Mouse (Mus musculus): ENCODE measurements around the gene Ankrd39.

Gene Ankrd39

DNA sequence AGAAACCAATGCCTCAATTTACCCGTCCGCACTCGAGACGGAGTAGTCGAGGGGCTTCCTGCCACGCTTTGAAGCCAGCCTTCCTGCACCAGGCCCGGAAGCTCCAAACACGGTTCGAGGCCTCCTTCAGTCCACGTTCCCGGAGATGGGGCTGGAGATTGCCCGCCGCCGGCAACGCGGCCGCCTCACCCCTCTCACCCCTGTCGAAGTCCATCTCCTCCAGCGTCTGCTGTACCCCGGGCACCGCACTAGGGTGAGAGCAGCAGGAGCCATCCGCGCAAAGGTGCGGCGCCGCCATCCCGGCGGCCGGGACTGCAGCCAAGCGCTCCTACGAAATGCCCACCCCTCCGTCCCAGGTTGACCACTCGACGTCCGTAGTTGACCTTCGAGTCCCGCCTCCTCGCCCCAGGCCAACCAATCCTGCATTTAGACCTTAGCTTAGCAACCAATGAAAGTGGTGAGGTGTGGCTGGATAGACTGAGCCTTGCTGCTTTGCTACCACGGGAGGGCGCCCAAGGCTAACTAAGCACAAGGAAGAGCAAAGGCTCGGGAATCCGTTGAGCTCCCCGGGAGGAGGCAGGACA, at the start of gene Ankrd39:
Gene Ankrd39 (minus strand): TSS at position 558 of the 584 bp plus-strand sequence.
- DNase-seq (ENCODE audit: low spot score): peak; percentile 100

DNA sequence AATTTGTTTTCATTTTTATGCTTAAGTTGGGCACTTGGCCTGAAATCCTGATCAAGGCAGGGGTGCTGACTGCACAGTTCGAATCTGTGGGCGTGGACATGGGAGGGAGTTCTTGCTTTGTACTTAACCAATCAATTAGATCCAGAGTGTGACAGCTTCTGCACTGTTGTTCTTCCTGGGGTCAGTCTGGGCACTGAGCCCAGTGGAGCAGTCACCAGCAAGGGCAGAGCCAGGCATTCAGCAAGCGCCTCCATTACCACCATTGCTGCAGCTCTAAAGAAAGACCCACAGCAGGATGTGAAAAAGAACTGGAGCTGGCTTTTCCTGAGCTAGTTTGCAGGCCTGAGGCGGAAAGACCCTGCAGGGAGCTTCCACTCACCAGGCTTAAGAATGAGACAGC, 48.9 kb upstream of the Ankrd39 start:
- DNase-seq (ENCODE audit: low spot score): peak; percentile 88

DNA sequence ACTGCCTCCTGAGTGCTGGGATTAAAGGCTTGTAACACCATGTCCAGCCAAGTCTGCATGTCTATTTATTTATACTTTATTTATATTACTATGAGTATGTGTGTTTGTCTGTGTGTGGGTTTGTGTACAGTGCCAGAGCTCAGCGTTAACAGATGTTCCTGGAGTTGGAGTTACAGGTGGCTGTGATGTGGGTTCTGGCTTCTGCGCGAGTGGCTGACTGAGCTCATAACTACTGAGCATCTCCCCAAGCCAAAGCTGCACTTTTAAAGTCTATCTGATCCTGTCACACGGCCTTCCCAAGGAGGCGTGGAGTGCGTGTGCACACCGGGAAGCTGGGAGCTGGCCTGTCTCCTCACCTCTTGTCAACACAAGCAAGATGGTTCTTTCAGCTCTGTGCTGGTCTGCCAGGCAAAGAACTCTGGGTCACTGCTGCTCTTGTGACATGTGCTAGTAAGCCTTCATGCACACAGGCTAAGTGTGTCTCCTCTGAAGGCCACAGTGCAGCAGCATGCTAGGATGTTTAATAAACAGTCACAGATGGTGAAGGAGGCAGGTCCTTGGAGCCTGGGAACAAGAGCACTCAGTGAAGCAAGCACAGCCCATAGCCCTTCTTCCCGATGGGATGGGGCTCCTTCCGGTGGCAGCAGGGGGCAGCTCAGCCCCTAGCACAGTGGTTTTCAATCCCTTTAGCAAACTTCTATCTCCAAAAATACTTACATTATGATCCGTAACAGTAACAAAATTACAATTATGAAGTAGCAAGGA, 48.1 kb upstream of the Ankrd39 start:
- DNase-seq (ENCODE audit: low spot score): peak; percentile 48

DNA sequence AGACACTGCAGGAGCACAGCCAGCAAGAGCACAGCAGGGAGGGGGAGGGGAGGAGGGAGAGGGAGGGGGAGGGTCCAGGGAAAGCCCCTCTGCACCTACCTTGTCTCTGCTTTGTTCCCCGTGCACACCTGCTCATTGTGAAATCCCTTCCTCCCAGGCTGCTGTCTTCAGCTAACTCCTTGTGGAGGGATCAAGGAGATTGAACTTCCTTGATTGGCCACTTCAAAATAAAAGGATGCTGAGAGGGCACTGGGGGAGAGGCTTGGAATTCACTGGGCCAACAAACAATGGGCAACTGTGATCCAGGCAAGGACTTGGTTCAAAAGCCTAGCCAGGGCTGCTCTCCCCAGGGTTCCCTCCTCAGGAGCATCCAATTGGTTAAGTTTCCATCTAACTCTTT, 45.9 kb upstream of the Ankrd39 start:
- no peak for DNase-seq (ENCODE audit: low spot score)

DNA sequence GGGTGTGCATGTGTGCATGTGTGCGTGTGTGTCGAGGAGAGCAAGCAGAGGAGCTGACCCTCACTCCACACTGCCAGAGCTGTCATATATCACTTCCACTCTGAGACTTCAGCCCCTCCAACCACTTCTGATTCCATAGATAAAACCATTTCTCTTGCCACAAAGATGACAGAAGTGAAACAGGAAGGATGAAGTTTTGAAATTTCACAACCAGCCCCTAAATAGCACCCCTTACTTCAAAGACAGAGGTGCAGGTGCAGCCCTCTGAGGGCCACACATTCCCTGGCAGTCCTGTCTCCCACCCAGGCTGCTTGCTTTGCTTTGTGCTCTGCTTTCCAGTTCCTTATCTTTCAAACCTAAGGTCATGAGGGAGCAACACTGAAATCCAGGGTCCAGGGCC, 44.2 kb upstream of the Ankrd39 start:
- DNase-seq (ENCODE audit: low spot score): no peak

DNA sequence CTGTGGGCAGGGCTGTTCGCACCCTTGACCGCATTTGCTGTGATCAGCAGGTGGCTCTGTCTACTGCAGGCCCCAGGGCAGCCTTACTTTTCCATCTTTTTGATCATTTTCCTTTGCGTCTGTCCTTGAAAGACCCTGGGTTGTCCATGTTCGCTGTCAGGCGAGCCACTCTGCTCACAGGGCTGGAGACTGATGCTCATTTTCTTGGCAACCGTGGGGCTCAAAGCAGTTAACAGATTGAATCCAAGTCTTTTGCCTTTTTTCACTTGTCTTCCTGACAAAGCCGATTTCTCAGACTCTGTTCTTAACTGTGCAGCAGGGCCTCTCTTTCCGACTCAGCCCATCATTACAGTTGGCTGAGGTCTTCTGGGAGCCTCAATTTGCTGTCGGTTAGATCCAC, 43.4 kb upstream of the Ankrd39 start:
- no peak for DNase-seq (ENCODE audit: low spot score)

DNA sequence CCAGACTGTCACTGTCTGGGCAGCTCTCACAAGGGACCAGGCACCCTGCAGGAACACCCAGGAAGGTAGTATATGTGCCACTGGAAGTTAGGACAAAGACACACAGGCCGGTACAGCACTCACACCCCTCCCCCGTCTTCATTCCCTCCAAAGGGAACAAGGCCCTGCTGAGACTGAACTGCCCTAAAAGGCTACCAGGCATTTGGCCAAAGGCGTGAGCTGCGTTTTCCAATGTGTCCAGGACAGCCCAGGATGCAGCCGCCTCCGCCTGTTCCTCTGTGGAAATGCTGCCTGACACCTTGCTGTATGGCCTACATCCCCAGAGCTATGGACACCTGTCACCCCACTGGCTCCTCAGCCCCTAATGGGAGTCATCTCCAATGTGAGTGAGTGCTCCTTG, 42.2 kb upstream of the Ankrd39 start:
- peak; percentile 92 for DNase-seq (ENCODE audit: low spot score)

DNA sequence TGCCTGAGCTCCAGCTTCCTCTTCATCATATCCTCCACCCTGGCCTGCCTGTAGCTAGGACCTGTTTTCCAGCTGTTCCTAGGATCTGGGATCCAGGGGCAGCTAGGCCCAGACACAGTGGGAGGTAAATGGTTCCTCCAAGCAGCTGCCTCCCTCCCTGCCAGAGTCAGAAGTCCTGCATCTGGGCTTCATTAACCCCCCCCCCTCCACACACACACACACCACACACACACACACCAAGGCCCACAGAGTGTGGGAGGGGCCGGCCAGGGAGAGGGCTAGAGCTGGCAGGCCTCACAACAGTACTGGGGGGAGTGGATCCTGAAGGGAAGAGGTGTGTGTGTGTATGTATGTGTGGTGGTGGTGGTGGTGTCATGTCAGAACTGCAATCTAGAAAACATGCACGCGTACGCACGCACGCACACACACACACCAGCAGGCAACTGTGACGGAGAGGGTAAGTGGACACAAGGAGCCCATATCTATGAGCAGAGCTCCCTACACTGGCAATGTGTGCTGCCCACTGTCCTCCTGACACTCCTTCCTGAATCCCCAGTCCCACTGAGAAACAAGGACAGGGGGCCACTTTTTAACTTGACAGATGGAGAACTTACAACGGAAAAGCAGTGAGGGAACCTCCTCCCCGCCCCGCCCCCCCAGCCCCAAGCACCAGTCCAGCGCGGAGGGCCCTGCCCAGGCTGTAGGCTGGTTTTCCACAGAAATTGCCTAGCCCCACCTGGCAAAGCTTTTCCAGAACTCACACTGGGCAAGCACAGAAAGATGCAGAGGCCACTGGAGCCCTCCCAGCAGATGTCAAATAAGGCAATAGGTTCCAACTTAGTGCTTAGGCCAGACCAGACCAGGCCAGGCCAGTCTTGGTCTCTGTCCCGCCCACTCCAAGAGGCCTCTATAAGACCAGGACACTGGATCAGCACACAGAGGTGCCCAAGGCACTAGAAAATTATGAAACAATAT, 41.5 kb upstream of the Ankrd39 start:
- peak; percentile 91 for DNase-seq (ENCODE audit: low spot score)

DNA sequence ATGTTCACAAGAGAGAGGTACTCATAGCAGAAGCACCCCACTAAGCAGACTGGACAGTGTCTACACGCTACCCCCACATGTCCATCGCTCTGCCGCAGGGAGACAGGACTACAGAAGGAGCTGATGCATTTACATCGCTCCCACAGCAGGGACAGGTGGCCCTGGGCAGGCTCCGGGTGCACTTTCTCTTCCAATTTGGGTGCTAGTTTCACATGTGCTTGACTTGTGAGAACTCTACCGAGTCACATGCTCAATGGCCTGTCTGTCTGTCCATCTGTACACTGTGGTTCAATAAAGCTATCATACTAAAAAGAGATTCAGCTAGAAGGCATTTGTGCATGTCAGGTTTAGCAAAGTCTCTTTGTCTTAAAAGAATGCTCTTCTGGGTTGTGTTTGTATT, 40.6 kb upstream of the Ankrd39 start:
- no peak for DNase-seq (ENCODE audit: low spot score)

DNA sequence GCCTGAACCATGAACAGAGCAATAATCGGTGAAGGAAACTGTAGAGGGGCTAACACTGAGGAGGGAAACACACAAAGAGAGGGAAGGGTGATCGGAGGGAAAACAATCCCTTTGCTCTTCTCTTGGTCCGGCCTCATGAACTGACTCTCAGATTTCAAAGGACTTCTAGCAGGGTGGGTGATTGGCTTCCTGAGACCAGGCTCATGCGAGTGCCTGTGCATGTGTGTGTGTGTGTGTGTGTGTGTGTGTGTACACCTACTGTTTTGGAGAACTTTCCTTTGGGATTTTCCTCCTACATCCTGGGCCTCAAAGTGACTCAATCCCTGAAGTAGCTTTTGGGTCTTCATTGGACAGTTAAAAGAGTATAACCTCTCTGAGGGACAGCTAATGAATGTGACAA, 39.0 kb upstream of the Ankrd39 start:
- DNase-seq (ENCODE audit: low spot score): no peak

DNA sequence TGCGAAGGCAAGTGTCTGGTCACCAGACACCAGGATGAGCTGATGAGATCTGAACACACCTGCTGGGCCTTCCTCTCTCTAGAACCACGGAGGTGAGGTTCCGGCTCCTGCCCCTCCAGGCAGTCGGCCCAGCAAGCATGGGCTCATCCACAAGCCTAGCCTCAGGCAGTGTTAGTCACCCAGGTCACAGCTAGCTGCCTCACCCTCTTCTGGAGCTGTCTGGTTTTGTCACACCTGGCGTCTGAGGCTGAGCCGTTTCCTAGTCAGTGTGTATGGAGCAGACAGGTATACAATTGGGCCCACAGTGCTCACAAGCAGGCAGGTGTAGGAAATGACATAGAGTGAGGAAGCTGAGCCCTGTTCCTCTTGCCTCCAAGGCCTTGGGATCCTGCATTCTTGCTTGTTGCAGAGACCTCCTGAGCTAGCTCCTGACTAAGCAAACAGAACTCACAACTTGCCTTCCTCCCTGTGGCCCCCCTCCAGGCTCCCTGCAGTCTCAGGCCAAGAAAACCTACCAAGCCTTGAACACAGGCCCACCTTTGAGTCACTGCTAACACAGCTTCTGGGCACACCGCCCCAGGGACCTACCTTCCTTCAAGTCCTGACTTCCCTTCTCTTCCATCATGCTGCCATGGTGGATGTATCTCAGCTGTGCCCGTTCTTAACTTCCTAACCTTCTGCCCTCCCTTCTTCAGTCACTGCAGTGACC, 36.3 kb upstream of the Ankrd39 start:
- DNase-seq (ENCODE audit: low spot score): no peak

DNA sequence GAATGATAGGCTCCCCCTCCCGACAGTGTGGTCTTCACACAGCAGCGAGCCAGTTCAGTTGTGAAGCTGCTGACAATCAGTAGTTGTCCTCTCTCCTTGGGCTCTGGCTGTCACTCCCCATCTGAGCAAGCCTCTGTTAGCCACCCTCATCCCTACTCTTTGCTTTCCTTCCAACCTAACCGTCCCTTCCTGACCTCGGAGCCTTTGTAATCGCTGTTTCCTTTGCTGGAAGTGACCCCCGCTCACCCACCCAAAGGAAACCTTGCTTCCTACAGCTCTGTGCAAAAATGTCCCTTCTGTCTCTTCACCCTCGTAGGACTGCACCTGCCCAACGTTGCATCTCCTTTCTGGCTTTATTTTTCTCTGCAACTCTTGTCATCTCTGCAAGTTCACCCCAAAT, 35.0 kb upstream of the Ankrd39 start:
- DNase-seq (ENCODE audit: low spot score): no peak

DNA sequence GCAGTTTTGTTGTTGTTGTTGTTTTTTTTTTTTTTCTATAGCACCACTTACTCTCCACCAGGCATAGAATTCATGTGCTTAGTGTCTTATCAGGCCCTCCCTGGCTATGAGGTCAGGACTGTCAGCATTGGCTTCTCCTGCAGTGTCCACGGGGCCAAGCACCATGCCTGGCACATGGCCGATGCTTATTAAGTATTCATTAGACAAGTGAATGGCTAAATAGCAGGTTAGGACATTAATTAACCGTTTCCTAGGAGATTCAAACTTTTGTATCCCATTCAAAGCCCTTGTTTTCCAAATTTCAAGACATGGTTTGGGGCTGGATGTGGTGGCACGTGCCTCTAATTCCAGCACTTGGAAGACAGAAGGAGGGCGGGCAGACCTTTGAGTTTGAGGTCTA, 34.0 kb upstream of the Ankrd39 start:
- no peak for DNase-seq (ENCODE audit: low spot score)

DNA sequence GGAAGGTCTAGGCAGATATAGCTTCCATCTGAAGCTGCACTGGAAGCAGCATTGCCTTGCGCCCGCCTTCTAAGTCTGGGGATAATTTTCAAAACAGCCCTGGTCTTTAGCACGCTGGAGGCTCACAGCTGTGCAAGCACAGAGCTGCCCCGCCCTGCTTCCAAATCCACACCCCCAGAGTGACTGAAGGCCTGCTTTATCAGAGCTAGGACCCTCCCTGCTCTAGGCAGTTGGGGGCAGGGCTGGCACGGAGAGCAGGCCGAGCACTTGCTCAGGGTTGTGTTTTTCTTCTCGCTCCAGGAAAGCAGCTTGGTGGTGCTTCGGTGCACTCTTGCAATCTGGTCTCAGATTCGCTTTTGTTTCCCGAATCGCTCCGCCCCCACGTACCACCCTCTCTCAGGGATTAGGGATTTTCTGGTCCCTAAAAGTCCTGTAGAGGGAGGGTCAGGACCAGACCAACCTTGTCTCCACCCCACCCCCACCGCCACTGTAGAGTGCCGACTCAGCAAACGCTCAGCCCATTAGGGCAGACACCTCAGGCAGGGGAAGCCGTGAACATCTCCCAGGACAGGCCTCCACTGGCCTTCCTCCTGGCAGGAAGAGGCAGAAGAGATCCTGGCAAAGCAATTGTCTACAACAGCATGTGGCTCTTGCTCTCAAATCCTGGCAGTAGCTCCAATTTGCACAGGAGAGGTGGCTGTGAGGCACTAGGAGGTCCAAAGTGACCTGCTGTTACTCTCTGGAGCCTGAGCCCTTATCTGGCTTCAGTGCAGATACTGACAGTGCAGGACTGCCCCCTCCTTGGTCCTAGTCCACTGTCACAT, 33.4 kb upstream of the Ankrd39 start:
- DNase-seq (ENCODE audit: low spot score): peak; percentile 92

DNA sequence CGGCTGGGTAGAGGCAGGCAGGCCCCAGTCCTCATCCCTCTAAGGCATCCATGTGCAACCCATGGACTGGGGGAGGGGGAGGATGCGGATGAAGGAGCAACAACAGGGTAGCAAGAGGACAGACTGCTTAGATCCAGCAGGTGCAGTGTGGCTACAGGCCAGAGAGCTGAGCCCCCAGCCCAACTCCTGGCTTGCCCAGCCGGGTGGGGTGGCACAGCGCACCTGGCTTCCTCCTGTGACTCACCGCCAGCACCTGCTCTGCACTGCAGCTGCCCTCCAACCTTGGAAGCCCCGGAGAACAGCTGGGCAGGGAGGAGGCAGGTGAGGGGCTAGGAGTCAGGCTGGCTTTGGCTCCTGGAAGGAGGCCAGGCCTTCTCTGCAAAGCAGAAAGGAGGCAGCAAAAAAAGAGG, 32.7 kb upstream of the Ankrd39 start:
- no peak for DNase-seq (ENCODE audit: low spot score)

DNA sequence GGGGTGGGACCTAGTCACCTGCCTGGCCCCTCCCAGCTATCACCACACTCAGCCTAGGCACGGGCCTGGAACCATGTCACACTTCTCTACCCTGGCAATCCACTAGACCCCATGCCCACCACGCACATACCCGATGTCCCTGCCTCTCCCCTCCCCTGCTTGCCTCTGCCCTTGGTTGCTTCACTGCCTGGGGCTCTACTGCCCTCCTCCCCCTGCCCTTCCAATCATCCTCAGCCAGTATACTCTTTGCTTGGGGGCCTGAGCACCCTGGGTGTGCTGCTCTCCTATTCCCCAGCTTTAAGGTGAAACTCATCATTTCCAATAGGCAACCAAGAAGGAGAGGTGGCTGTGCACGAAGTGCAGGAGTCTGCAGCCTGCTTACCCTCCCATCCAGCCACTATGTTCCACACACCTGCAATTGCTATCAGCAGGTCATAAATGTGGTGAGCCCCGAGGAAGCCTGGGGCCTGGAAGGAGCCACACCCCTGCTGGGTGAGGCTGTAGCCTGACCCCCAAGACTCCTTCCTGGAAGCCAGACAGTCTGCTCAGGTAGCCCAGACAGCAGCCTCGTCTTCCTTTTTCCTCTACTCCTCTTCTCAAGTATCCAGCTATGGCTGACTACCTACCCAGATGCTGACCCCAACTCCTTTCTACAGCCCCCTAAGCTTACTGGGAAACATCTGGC, 29.9 kb upstream of the Ankrd39 start:
- DNase-seq (ENCODE audit: low spot score): no peak

DNA sequence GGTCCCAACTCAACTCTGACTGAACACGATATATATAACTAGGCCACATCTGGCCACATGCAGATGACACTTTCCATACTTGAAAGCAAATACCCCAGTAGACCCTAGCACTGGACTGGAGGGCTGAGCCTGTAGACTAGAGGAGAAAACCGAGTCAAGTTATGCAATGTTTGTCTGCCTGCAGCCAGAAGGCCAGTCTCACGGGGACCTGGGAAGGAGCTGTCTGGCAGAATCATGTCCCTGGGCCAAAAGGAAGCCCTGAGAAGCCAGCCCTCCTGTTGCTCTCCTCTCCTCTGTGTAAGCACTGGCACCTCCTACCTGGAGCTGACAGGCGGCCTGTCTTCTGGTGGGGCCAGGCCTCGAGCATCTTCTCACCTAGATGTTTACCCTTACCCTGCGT, 28.1 kb upstream of the Ankrd39 start:
- DNase-seq (ENCODE audit: low spot score): no peak

DNA sequence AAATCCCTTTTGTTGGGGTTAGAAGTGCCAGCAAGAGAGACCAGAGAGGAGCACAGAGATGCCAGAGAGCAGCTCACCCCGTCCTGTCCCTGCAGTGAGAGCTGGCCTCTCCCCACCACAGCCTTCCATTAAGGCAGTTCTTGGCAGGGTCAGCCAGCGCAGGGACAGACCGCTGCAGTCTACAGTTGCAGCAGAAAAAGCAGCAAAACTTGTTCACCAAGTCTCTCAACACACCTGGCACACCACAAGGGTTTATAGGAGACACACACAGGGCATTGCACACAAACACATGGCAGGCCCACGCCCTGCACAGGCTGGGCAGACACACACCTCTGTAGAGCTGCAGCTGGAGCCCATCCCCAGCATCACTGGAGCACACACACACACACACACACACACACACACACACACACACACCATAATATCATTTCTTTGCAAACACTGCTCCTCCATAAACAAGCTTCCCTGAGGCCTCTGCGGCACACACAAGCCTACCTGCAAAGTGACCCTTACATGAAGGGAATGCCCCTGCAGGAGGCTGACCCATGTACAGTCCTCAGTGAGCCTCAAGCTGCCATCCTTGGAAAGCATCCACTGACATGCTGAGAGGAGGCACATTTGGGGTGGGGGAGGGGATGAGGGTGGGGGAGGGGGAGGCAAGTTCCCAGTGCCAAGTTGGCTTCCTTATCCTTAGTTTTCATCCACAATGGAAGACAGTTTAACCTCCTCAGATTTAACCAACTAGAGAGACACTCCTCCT, 27.1 kb upstream of the Ankrd39 start:
- no peak for DNase-seq (ENCODE audit: low spot score)

DNA sequence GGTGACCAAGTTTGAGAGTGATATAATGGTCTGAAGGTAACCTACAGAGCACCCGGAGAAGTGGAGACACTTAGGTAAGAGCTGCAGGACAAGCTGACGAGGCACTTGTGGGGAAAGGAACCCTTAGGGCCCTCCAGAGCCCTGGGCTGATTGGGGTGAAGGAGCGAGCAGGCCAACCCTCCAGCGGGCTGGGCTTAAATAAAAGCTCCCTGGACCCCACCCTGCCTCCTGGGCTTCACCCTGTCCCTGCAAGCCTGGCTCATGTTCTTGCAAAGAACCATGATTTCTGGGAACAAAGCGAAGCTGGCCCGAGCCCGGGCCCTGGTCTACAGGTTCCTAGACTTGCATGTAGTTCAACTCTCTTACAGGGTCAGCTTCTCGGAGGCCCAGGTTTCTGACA, 26.3 kb upstream of the Ankrd39 start:
- DNase-seq (ENCODE audit: low spot score): no peak

DNA sequence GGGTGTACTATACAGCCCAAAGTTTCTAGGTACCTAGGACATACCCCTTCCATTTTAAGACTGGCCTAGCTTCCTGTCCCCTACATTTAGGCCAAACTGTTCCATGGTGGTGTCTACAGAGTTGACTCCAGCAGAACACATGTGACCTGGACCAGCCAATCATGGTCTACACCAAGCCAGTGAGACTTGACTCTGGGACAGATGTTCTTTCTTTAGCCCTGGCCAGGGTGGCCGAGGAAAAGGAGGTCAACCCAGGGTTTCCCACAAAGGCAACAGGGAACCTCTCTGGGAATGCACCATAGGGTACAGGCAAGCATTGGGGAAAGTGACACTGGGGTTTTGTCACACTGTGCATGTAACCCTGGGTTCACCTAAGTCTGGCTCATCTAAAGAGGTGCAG, 25.5 kb upstream of the Ankrd39 start:
- DNase-seq (ENCODE audit: low spot score): no peak

Measured in MN1 (cell line).